Mouse (Mus musculus) colon, adult 2 months (tissue): Measurements from ENCODE around the gene Vmn1r226. TPM values are rescaled to one million over a fixed set of nuclear protein-coding genes. Genes with fewer than 3 reads are reported as not detected.

Experiments used
- polyA plus RNA-seq: library from polyadenylated mRNA; depleted of rRNA; stranded (reverse); fragments of >200 nt; gene quantifications from 2 replicates; pipeline ENCODE4 v1.2.3, GENCODE M21; 2012; rRNA removed

The Vmn1r226 gene
- polyA plus RNA-seq: not detected in 2 replicates

DNA sequence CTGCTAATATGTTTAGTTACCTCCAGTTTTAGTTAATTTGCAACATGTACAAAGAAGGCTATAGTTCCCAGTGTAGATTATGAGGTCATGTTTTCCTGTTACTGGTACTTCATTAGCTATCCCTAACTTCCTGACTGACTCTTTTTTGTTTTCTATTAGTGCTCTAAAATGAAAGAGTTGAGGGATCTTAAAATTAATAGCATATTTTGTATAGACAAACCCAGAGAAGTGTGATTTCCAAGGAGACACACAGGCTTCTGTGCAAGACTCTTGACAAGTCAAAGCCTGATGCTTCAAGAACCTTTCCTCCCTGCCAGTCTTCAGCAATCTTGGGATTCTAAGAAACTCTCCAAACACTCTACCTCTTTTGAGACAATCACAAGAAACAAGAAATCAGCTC lies at the start of gene Vmn1r226:
Vmn1r226 (plus strand) TSS at position 301 of the 400 bp plus-strand sequence.

DNA sequence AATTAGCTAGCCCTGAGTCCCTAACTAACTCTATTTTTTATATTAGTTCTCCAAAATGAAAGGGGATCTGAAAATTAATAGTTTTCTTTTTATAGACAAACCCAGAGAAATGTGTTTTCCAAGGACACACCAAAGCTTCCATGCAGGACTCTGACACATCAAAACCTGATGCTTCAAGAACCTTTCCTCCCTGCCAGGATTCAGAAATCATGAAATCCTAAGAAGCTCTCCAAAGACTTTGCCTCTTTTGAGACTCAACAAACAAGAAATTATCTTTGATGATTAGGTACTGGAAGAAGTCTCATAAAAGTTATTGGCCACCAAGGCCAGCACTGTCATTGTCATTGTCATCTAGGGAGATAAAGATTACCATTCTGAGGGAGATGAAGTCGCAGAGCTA lies 46.9 kb downstream of the Vmn1r226 start, which contains the start of gene Vmn1r227:
Vmn1r227 (plus strand) TSS at position 301 of the 400 bp plus-strand sequence.

Other genes starting within 250 kb of the Vmn1r226 start
- not detected in 2 replicates for gene Vmn2r108, start 201.5 kb upstream of the Vmn1r226 start, polyA plus RNA-seq
- not detected in 2 replicates for gene Vmn1r225, start 184.7 kb upstream of the Vmn1r226 start, polyA plus RNA-seq
- gene Vmn2r109, start 118.1 kb upstream of the Vmn1r226 start, polyA plus RNA-seq: not detected in 2 replicates
- gene Vmn2r110, start 86.4 kb upstream of the Vmn1r226 start, polyA plus RNA-seq: not detected in 2 replicates
- not detected in 2 replicates for gene Fpr-rs3, start 58.0 kb upstream of the Vmn1r226 start, polyA plus RNA-seq
- gene Vmn1r227, start 47.0 kb downstream of the Vmn1r226 start, polyA plus RNA-seq: not detected in 2 replicates
- not detected in 2 replicates for gene Vmn1r228, start 103.3 kb downstream of the Vmn1r226 start, polyA plus RNA-seq
- gene Vmn1r229, start 128.7 kb downstream of the Vmn1r226 start, polyA plus RNA-seq: not detected in 2 replicates
- not detected in 2 replicates for gene Vmn1r230, start 157.6 kb downstream of the Vmn1r226 start, polyA plus RNA-seq
- not detected in 2 replicates for gene Vmn1r231, start 222.2 kb downstream of the Vmn1r226 start, polyA plus RNA-seq
- gene Vmn1r232, start 236.9 kb downstream of the Vmn1r226 start, polyA plus RNA-seq: not detected in 2 replicates